Mouse (Mus musculus): ENCODE results near the gene Skap1.
A peak's percentile ranks its signal among the peaks of the same experiment; 100 is the strongest.

Gene Skap1

GRCm38 (mm10) chr11:96465426-96466056 is 1.1 kb downstream of the Skap1 start:
- no peak for DNase-seq (ENCODE audit: low spot score in 2 of 2)

GRCm38 (mm10) chr11:96466382-96466781 is 2.0 kb downstream of the Skap1 start:
- no peak for DNase-seq (ENCODE audit: low spot score in 2 of 2)

- peak; percentile 71 to 73 for DNase-seq (ENCODE audit: low spot score in 2 of 2)
These were observed 2.6 kb downstream of the Skap1 start for GRCm38 (mm10) chr11:96466987-96467386.

- DNase-seq (ENCODE audit: low spot score in 2 of 2), result no peak
These were observed 3.8 kb downstream of the Skap1 start for GRCm38 (mm10) chr11:96468048-96468745.

GRCm38 (mm10) chr11:96482711-96483110 is 18.3 kb downstream of the Skap1 start:
- DNase-seq (ENCODE audit: low spot score in 2 of 2), result no peak

- DNase-seq (ENCODE audit: low spot score in 2 of 2), result no peak
These were observed 18.8 kb downstream of the Skap1 start for GRCm38 (mm10) chr11:96483179-96483578.

GRCm38 (mm10) chr11:96498481-96498880 is 34.1 kb downstream of the Skap1 start:
- DNase-seq (ENCODE audit: low spot score in 2 of 2), result no peak

GRCm38 (mm10) chr11:96501042-96501441 is 36.6 kb downstream of the Skap1 start:
- no peak for DNase-seq (ENCODE audit: low spot score in 2 of 2)

GRCm38 (mm10) chr11:96502948-96503347 is 38.6 kb downstream of the Skap1 start:
- no peak for DNase-seq (ENCODE audit: low spot score in 2 of 2)

GRCm38 (mm10) chr11:96504509-96505119 is 40.2 kb downstream of the Skap1 start:
- DNase-seq (ENCODE audit: low spot score in 2 of 2), result peak in 1 of 2 experiments; percentile 27

GRCm38 (mm10) chr11:96505841-96506240 is 41.4 kb downstream of the Skap1 start:
- no peak for DNase-seq (ENCODE audit: low spot score in 2 of 2)

- no peak for DNase-seq (ENCODE audit: low spot score in 2 of 2)
These were observed 50.8 kb downstream of the Skap1 start for GRCm38 (mm10) chr11:96515164-96515563.

- no peak for DNase-seq (ENCODE audit: low spot score in 2 of 2)
These were observed 60.1 kb downstream of the Skap1 start for GRCm38 (mm10) chr11:96524541-96524940.

GRCm38 (mm10) chr11:96526137-96526621 is 61.8 kb downstream of the Skap1 start:
- DNase-seq (ENCODE audit: low spot score in 2 of 2), result no peak

- no peak for DNase-seq (ENCODE audit: low spot score in 2 of 2)
These were observed 67.5 kb downstream of the Skap1 start for GRCm38 (mm10) chr11:96531757-96532433.

- DNase-seq (ENCODE audit: low spot score in 2 of 2), result no peak
These were observed 70.1 kb downstream of the Skap1 start for GRCm38 (mm10) chr11:96534531-96534930.

GRCm38 (mm10) chr11:96536146-96536545 is 71.8 kb downstream of the Skap1 start:
- peak; percentile 18 to 53 for DNase-seq (ENCODE audit: low spot score in 2 of 2)

- DNase-seq (ENCODE audit: low spot score in 2 of 2), result no peak
These were observed 77.6 kb downstream of the Skap1 start for GRCm38 (mm10) chr11:96542003-96542402.

- no peak for DNase-seq (ENCODE audit: low spot score in 2 of 2)
These were observed 78.2 kb downstream of the Skap1 start for GRCm38 (mm10) chr11:96542561-96542960.

GRCm38 (mm10) chr11:96546428-96546827 is 82.0 kb downstream of the Skap1 start:
- no peak for DNase-seq (ENCODE audit: low spot score in 2 of 2)

GRCm38 (mm10) chr11:96550960-96551703 is 86.7 kb downstream of the Skap1 start:
- DNase-seq (ENCODE audit: low spot score in 2 of 2), result no peak

All from thymus, postnatal 10 days (tissue).